Mouse (Mus musculus): ENCODE results near the gene Gm9507. TPM values are rescaled to one million over a fixed set of nuclear protein-coding genes. Genes with fewer than 3 reads are reported as not detected.
"Not testable (repeated sequence)": the region's sequence is repeated elsewhere in the genome, so short reads cannot be mapped to it uniquely, and the experiment has no call there.

Gm9507 gene
- polyA plus RNA-seq, 1 experiment from 2014 or later: not detected

DNA sequence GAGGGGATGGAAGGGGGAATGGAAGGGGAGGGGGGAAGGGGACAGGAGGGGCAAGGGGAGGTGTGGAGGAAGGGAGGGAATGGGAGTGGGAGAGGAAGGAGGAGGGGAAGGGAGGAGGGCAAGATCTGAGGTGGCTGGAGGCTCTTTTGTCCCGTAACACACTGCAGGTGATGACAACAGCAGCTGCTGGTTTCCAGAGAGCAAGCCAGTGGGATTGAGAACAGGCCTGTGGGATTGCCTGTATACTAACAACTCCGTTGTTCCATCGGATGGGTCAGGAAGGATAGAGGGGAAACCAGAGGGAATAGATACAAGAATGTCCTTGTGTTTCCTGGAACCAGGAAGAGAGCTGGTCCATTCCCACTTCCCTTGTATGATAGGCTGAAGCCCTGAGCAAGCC is 14.0 kb downstream of the Gm9507 start:
- no peak for DNase-seq
- H3K27ac ChIP-seq (ENCODE audit: low read depth): no peak overlapping the region
- H3K4me3 ChIP-seq (ENCODE audit: low read depth, low read length): no peak overlapping the region
- H3K4me1 ChIP-seq (ENCODE audit: insufficient read depth): no peaks in the 10 kb centered on the region
- no peaks in the 10 kb centered on the region for H3K36me3 ChIP-seq (ENCODE audit: insufficient read depth)
- H3K9me3 ChIP-seq (ENCODE audit: low read depth, low read length): no peaks in the 10 kb centered on the region
- no peak overlapping the region for H3K9ac ChIP-seq
- ATAC-seq (ENCODE audit: insufficient read depth): no peak
- H3K4me2 ChIP-seq: no peak overlapping the region
- no peak for TF ChIP-seq CTCF (IDR thresholded peaks at IDR 0.05; ENCODE audit: low read depth)
- H3K27me3 ChIP-seq (ENCODE audit: insufficient read depth, low read length): no peaks in the 10 kb centered on the region
- 5% methylated on average over 3 of the region's 3 CpGs for WGBS

GRCm38 (mm10) chr10:77794976-77795375 is 16.7 kb downstream of the Gm9507 start, which contains the start of gene Gm9639:
TSS of gene Gm9639 (minus strand) at chr10:77795076.
- Histone ChIP-seq H3K9ac (no peak within 1 kb of the TSS), H3K27me3 (ENCODE audit: insufficient read depth, low read length) (no peaks in the 10 kb centered on the region), H3K36me3 (ENCODE audit: insufficient read depth) (no peaks in the 10 kb centered on the region), H3K4me1 (ENCODE audit: insufficient read depth) (no peaks in the 10 kb centered on the region), H3K4me2 (no peak within 1 kb of the TSS), H3K27ac (ENCODE audit: low read depth) (no peak within 1 kb of the TSS), H3K4me3 (ENCODE audit: low read depth, low read length) (no peak within 1 kb of the TSS), H3K9me3 (ENCODE audit: low read depth, low read length) (no peaks in the 10 kb centered on the region)
- WGBS: 38% methylated on average over 2 of the region's 2 CpGs
- ATAC-seq (ENCODE audit: insufficient read depth) (no peak), DNase-seq (no peak)
- TF ChIP-seq CTCF (IDR thresholded peaks at IDR 0.05; ENCODE audit: low read depth): no peak

GRCm38 (mm10) chr10:77788621-77789020 is 23.0 kb downstream of the Gm9507 start:
- Histone ChIP-seq H3K9ac (no peak overlapping the region), H3K4me3 (ENCODE audit: low read depth, low read length) (no peak overlapping the region), H3K4me1 (ENCODE audit: insufficient read depth) (no peaks in the 10 kb centered on the region), H3K27me3 (ENCODE audit: insufficient read depth, low read length) (no peaks in the 10 kb centered on the region), H3K27ac (ENCODE audit: low read depth) (no peak overlapping the region), H3K9me3 (ENCODE audit: low read depth, low read length) (no peaks in the 10 kb centered on the region), H3K4me2 (no peak overlapping the region), H3K36me3 (ENCODE audit: insufficient read depth) (no peaks in the 10 kb centered on the region)
- DNase-seq (no peak), ATAC-seq (ENCODE audit: insufficient read depth) (no peak)
- TF ChIP-seq CTCF (IDR thresholded peaks at IDR 0.05; ENCODE audit: low read depth): no peak
- 64% methylated on average over 2 of the region's 2 CpGs for whole genome bisulfite sequencing

DNA sequence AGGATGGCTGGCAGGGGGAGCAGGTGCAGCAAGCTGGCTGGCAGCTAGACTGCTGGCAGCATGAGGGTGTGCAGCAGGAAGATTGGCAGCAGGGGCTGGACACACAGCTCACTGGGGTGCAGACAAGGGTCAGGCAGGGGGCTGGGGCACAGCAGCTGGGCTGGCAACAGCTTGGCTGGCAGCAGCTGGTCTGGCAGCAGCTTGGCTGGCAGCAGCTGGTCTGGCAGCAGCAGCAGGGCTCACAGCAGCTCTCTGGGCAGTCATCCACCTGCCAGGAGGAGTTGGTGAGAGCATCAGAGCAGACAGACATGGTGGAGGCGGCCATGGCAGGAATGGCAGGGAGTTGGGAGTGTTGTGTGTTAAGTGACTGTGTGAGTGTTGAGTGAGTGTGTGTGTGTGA is 23.8 kb downstream of the Gm9507 start, which contains the start of gene Gm7137:
Gene Gm7137, minus strand, starts transcription at position 325 of the 400 bp plus-strand sequence.
- not testable (repeated sequence) for DNase-seq; H3K36me3 ChIP-seq (ENCODE audit: insufficient read depth); H3K4me3 ChIP-seq (ENCODE audit: low read depth, low read length); H3K4me2 ChIP-seq; H3K4me1 ChIP-seq (ENCODE audit: insufficient read depth); H3K9me3 ChIP-seq (ENCODE audit: low read depth, low read length); H3K27ac ChIP-seq (ENCODE audit: low read depth); H3K9ac ChIP-seq; H3K27me3 ChIP-seq (ENCODE audit: insufficient read depth, low read length); ATAC-seq (ENCODE audit: insufficient read depth)
- no CpG with 5 or more reads among the region's 1 CpGs for WGBS

GRCm38 (mm10) chr10:77783396-77783795 is 28.2 kb downstream of the Gm9507 start:
- H3K4me1 ChIP-seq (ENCODE audit: insufficient read depth); H3K36me3 ChIP-seq (ENCODE audit: insufficient read depth); H3K4me3 ChIP-seq (ENCODE audit: low read depth, low read length); H3K9ac ChIP-seq; DNase-seq; ATAC-seq (ENCODE audit: insufficient read depth); H3K27me3 ChIP-seq (ENCODE audit: insufficient read depth, low read length); H3K9me3 ChIP-seq (ENCODE audit: low read depth, low read length); H3K27ac ChIP-seq (ENCODE audit: low read depth); H3K4me2 ChIP-seq: not testable (repeated sequence)
- WGBS: 58% methylated on average over 1 of the region's 3 CpGs

GRCm38 (mm10) chr10:77782442-77782841 is 29.2 kb downstream of the Gm9507 start, which contains the start of gene Gm3250:
TSS of gene Gm3250 (minus strand) at chr10:77782542.
- H3K4me2 ChIP-seq; DNase-seq; H3K4me1 ChIP-seq (ENCODE audit: insufficient read depth); H3K27me3 ChIP-seq (ENCODE audit: insufficient read depth, low read length); H3K9ac ChIP-seq; H3K36me3 ChIP-seq (ENCODE audit: insufficient read depth); ATAC-seq (ENCODE audit: insufficient read depth); H3K4me3 ChIP-seq (ENCODE audit: low read depth, low read length); H3K27ac ChIP-seq (ENCODE audit: low read depth); H3K9me3 ChIP-seq (ENCODE audit: low read depth, low read length): not testable (repeated sequence)
- WGBS: 18% methylated on average over 1 of the region's 1 CpGs

GRCm38 (mm10) chr10:77776844-77777243 is 34.8 kb downstream of the Gm9507 start, which contains the start of gene Gm7138:
TSS of gene Gm7138 (minus strand) at chr10:77776944.
- ATAC-seq (ENCODE audit: insufficient read depth); H3K9ac ChIP-seq; H3K4me3 ChIP-seq (ENCODE audit: low read depth, low read length); H3K36me3 ChIP-seq (ENCODE audit: insufficient read depth); H3K27ac ChIP-seq (ENCODE audit: low read depth); H3K4me1 ChIP-seq (ENCODE audit: insufficient read depth); H3K27me3 ChIP-seq (ENCODE audit: insufficient read depth, low read length); DNase-seq; H3K4me2 ChIP-seq; H3K9me3 ChIP-seq (ENCODE audit: low read depth, low read length): not testable (repeated sequence)
- WGBS: 33% methylated on average over 1 of the region's 1 CpGs

- not testable (repeated sequence) for H3K4me2 ChIP-seq; H3K4me1 ChIP-seq (ENCODE audit: insufficient read depth); H3K9ac ChIP-seq; H3K9me3 ChIP-seq (ENCODE audit: low read depth, low read length); DNase-seq; H3K4me3 ChIP-seq (ENCODE audit: low read depth, low read length); ATAC-seq (ENCODE audit: insufficient read depth); H3K27ac ChIP-seq (ENCODE audit: low read depth); H3K27me3 ChIP-seq (ENCODE audit: insufficient read depth, low read length); H3K36me3 ChIP-seq (ENCODE audit: insufficient read depth)
- WGBS: 71% methylated on average over 1 of the region's 3 CpGs
Measured at GRCm38 (mm10) chr10:77772142-77772541, 39.5 kb downstream of the Gm9507 start.

- DNase-seq; H3K4me3 ChIP-seq (ENCODE audit: low read depth, low read length); ATAC-seq (ENCODE audit: insufficient read depth); H3K27me3 ChIP-seq (ENCODE audit: insufficient read depth, low read length); H3K4me1 ChIP-seq (ENCODE audit: insufficient read depth); H3K27ac ChIP-seq (ENCODE audit: low read depth); H3K36me3 ChIP-seq (ENCODE audit: insufficient read depth); H3K9ac ChIP-seq; H3K9me3 ChIP-seq (ENCODE audit: low read depth, low read length); H3K4me2 ChIP-seq: not testable (repeated sequence)
- 50% methylated on average over 1 of the region's 1 CpGs for WGBS
Measured at GRCm38 (mm10) chr10:77771225-77771624, 40.4 kb downstream of the Gm9507 start, which contains the start of gene Gm3238. TSS of gene Gm3238 (minus strand) at chr10:77771325.
